Mouse (Mus musculus) 3134 (cell line): Measurements from ENCODE around the gene Padi2.

ENCODE experiments used
- DNase-seq: peaks from one replicate; pipeline ENCODE4 v3.0.0-alpha.2; 2011; ENCODE audit warnings: low spot score; ENCODE audit not compliant: insufficient read length; ENCODE audit errors: extremely low read depth

Gene Padi2

GRCm38 (mm10) chr4:140880207-140880606 lies 25.9 kb upstream of the Padi2 start:
- DNase-seq: no peak

DNA sequence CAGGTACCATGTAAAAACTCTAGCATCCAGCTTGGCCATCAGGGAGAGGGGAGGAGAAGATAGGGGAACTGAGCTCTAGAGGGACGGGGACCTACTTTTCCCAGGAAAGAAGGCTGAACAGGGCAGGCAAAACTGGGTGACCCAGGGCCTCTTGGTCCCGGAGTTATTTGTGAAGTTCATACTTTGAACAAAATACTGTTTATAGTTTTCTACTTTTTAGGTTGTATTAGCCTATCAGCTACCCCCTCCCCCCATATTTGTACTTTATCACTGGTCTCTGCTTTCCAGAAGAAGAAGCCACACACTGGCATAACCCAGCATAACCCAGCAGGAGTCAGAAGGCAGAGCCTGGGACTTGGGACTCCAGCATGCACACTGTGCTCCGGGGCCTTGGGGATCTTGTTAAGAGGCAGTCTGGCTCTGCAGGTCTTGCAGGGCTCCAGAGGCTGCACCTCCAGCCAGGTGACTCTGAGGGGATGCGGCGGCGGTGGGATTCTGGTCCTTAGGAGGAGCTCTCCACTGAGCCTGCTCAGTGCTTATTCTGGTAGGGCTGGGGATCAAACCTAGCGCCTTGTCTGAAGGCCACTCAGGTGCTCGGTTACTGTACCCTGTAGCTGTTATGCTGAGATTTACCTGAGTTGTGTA lies 25.0 kb upstream of the Padi2 start:
- DNase-seq: no peak

GRCm38 (mm10) chr4:140881771-140882170 lies 24.4 kb upstream of the Padi2 start:
- DNase-seq: no peak

GRCm38 (mm10) chr4:140882365-140882764 lies 23.8 kb upstream of the Padi2 start:
- DNase-seq: no peak

GRCm38 (mm10) chr4:140882981-140883380 lies 23.2 kb upstream of the Padi2 start:
- no peak for DNase-seq

GRCm38 (mm10) chr4:140883852-140884251 lies 22.3 kb upstream of the Padi2 start:
- peak; percentile 54 for DNase-seq

DNA sequence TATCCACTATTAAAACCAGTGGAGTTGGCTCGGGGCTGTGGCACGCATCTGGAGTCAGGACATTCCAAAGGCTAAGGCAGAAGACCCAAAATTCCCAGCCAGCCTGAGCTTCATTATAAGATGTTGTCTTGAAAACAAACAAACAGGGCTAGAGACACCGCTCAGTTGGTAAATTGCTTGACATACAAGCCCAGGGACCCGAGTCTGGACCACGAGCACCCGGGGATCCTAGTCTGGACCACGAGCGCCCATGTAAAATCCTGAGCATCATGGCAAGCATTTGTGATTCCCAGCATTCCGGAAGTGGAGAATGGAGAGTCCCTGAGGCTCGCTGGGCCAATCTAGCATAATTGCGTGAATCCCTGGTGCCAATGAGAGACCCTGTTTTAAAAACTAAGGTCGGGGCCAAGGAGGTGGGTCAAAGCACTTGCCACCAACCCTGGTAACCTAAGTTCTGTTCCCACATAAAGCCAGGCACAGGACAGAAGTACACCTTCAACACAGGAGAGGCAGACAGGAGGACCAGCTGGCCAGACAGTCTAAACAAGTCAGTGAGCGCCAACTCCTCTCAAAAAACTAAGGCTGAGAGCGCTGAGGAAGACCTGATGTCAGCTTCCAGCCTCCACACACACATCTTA lies 14.5 kb upstream of the Padi2 start:
- DNase-seq: no peak

- DNase-seq: no peak
Measured at GRCm38 (mm10) chr4:140892163-140892530, 14.0 kb upstream of the Padi2 start.

- no peak for DNase-seq
Measured at GRCm38 (mm10) chr4:140904776-140905425, 1.2 kb upstream of the Padi2 start.

GRCm38 (mm10) chr4:140905426-140905871 lies 695 bp upstream of the Padi2 start:
- DNase-seq: no peak

DNA sequence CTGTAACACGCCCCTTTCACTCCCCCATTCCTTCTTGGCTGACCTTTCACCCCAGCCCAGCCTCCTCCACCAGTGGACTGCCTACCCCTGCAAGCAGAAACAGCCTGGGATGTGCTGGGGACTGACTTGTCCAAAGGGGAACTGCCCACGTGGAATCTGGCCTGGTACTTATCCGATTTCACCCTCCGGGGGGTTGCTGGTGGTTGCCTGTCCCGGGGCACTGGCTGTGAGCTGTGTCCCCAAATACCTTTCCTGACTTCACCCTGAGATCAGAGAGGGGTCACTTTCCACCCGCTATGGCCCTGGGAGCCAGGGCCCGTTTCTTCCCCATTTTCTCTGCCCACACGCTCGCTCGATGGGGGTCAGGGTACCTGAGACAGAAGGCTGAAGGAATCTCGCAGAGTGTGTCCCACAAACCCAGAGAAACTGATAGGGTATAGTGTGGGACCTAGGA lies 710 bp downstream of the Padi2 start:
- no peak for DNase-seq

- DNase-seq: no peak
Measured at GRCm38 (mm10) chr4:140907306-140908024, 1.3 kb downstream of the Padi2 start.

GRCm38 (mm10) chr4:140908627-140909026 lies 2.5 kb downstream of the Padi2 start:
- DNase-seq: no peak

DNA sequence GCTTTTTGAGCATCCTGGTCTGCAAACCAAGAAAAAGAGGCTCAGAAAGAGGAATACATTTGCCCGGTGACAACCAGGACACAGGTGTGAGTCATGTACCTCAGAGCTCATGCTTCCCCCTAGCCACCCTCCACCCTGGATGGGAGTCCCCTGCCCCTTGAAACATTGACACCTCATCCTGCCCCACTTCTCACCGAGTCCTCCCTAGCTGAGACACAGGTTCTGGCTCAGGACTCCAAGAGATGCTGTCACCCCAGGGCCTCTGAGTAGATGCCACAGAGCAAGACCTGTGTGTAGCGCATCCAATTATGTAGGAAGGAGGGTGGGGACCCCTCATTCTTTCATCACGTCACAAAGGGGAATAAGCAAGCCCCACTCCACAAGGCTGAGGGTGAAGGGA lies 3.4 kb downstream of the Padi2 start:
- DNase-seq: no peak

GRCm38 (mm10) chr4:140910661-140911310 lies 4.6 kb downstream of the Padi2 start:
- no peak for DNase-seq

DNA sequence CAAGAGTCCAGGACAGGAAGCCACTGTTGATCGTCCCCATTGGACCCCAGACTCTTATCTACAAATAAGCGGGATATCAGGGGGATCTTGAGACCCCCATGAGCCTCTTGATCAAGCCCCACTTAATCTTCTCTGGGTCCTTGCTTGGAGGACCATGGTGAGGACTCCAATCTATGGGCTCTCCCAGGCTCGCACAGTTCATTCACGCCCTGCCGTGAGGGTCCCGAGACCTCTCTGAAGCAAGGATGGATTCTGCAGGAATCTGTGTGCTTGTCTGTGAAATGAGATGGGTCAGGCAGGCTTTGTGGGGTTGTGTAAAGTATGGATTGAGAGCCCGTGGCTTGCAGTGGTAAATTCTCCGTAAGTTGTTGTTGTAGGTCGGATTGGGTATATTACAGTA lies 5.3 kb downstream of the Padi2 start:
- no peak for DNase-seq

DNA sequence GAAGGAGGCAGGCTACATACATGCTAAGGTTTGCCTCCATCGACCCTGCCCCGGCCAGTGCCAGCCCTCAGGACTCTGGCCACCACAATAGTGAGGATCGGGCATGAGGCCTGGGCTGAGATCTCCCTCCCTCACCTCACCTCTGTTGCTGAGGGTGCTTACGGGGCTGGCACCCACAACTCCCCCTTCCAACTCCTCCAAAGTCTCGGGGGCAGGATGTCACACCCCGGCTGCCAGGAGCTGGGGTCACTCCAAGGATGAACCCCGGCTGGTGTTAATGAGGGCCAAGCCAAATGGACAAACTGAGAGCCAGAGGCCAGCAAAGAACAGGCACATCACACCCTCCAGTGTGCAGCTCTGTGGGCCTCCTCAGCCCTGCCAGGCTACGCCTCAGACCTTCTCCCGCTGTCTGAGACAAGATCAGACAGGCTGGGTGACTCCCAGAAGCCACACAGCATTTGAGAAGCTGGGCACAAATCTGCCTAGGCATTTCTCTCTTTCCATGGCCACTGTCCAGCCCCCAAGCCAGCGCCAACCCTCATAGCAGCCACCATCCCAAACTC lies 6.2 kb downstream of the Padi2 start:
- DNase-seq: no peak

DNA sequence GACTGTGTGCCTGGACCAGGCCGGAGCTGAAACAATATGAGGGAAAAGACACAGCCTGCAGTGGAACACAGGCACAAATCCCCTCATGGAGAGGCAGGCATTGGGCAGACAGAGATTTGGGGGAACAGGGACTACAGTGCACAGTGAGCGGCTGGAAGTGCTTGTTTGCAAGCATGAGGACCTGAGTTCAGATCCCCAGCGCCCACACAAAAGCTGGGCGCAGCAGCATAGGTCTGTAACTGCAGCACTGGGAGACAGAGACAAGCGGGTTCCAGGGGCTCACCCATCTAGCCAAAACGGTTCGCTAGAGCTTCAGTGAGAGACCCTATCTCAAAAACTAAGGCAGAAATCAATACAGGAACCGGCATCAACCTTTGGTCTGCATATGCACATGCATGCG lies 7.4 kb downstream of the Padi2 start:
- no peak for DNase-seq

- no peak for DNase-seq
Measured at GRCm38 (mm10) chr4:140914731-140915131, 8.6 kb downstream of the Padi2 start.

DNA sequence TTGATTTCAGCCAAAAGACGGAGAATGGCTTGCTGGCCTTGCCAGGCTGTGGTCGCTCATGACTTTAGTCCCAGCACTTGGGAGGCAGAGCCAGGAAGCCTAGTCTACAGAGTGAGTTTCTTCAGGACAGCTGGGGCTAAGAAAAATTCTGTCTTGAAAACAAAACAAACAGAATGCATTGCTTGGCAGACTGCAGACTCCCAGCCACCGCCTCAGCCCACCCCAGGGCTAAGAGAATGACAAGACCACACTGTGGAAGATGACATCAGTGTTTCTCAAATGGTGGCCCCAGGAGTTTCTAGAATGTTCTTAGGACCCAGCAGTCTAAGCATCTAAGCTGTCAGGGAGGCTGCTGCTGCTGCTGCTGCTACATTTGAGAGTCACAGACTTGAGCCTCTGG lies 9.1 kb downstream of the Padi2 start:
- DNase-seq: no peak

DNA sequence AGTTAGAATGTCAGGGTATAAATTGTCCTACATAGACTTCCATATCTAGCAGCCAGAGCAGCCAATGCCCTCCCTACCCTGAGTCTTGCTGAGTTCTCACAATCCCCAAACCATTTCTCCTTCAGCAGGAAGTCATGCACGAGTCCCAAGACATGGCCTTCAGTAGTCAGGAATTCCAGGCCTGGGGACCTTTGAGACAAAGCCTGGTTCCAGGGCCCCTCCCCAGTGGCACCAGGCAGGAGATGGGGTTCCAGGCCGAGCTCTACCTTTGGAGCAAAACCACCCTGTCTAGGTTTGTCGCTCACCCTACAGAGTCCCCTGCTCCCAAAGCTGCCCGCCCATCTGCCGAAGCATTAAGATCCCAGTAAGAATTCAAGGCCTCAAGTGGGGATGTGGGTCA lies 10.2 kb downstream of the Padi2 start:
- no peak for DNase-seq
